Mouse (Mus musculus) liver, postnatal 0 days (tissue): ENCODE measurements around the gene Cyp39a1.

Source experiments
- CTCF ChIP-seq: sonication (generic); IDR thresholded peaks from 2 replicates; pipeline ENCODE4 v1.5.1; 2016; ENCODE audit warnings: antibody characterized with exemption, low read depth
- EP300 ChIP-seq: IDR thresholded peaks from 2 replicates; pipeline ENCODE4 v1.6.1; 2016; ENCODE audit warnings: antibody characterized with exemption, low read depth, mild to moderate bottlenecking

DNA sequence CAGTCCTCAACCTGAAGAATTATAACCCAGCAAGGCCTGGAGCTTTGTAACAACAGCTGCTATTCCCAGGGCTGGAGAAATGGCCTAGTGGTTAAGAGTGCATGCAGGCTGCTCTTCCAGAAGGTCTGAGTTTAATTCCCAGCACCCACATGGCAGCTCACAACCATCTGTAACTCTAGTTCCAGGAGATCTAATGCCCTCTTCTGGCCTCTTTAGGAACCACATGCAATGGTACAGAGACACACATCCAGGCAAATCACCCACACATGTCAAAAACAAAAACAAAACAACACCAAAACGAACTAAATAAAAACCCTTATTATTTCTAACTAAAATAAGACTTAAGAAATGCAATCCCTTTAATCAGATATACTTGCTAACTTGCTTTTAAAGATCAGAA, 26.4 kb upstream of the Cyp39a1 start:
- TF ChIP-seq CTCF (no peak; the same call in 1 of the 2 replicates), EP300 (no peak)
